Mouse (Mus musculus): Measurements from ENCODE around the gene Cyp26c1. TPM values are rescaled to one million over a fixed set of nuclear protein-coding genes. Genes with fewer than 3 reads are reported as not detected.

The Cyp26c1 gene
- polyA plus RNA-seq, 1 experiment from 2014 or later = not detected

DNA sequence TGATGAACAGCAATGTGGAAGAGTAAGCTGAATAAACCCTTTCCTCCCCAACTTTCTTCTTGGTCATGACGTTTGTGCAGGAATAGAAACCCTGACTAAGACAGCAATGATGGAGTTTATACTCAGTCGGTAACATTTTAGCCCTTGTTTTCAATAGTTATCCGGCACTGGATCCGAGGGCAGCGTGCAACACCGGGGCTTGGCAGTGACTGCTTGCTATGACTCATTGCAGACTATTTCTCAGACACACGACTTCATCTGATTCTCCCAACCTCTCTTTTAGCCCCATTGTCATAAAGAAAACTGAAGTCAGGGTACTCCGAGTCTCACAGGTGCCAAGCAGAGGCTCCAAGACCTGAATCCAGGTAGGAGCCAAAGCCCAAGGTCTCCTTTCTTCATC, 50.0 kb downstream of the Cyp26c1 start:
- no peaks in the 10 kb centered on the region for H3K9me3 ChIP-seq (replicated peaks)
- DNase-seq = no peak
- H3K9ac ChIP-seq = no peak overlapping the region
- no peaks in the 10 kb centered on the region for H3K4me1 ChIP-seq (replicated peaks)
- 70% methylated on average over 8 of the region's 8 CpGs for WGBS (ENCODE audit: insufficient replicate concordance)
- H3K27me3 ChIP-seq = no peaks in the 10 kb centered on the region
- H3K4me2 ChIP-seq = no peak overlapping the region
- ATAC-seq (ENCODE audit: low read depth) = no peak
- H3K36me3 ChIP-seq = no peaks in the 10 kb centered on the region
- H3K27ac ChIP-seq = no peak overlapping the region
- H3K4me3 ChIP-seq (replicated peaks) = no peak overlapping the region

DNA sequence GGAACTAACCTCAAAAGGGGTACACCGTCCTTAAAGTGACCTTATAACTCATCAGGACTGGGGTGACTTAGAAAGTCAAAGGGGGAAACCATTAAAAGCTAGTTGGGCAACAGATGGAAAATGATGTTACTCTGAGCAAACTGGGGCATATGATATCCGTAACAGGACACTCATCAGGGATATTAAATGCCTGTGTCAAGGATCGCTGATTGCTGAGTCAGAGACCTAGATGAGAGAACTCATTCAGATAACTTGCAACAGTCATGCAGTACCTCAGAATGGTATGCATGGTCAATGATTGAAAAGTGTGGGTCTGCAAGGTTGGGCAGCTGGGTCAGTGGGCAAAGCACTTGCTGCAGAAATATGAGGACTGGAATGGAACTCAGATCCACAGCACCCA, 53.2 kb downstream of the Cyp26c1 start:
- Histone ChIP-seq H3K27ac (no peak overlapping the region), H3K9me3 (replicated peaks) (no peaks in the 10 kb centered on the region), H3K27me3 (no peaks in the 10 kb centered on the region), H3K4me1 (replicated peaks) (no peaks in the 10 kb centered on the region), H3K4me3 (replicated peaks) (no peak overlapping the region), H3K4me2 (no peak overlapping the region), H3K9ac (no peak overlapping the region), H3K36me3 (no peaks in the 10 kb centered on the region)
- ATAC-seq (ENCODE audit: low read depth) (no peak), DNase-seq (no peak)
- 69% methylated on average over 3 of the region's 3 CpGs for WGBS (ENCODE audit: insufficient replicate concordance)

DNA sequence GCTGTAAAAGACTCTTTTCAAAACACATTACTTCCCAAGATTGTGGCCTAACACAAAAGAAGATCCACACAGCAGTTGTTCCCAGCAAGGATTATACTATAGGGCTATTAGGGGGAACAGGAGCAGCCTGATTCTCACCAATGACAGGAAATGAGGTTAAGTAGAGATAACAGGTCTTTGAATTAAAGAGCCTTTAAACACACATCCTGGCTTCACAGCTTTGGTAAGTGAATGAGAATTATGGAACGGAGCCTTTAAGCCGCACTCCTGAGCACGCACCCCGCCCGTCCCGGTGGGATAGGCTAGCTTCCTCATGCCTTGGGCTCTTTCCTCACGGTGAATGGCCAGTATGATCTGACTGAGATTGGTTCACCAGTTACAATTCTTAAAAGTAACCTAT, 54.7 kb downstream of the Cyp26c1 start:
- no peaks in the 10 kb centered on the region for H3K9me3 ChIP-seq (replicated peaks)
- WGBS (ENCODE audit: insufficient replicate concordance) = 20% methylated on average over 7 of the region's 7 CpGs
- no peak for DNase-seq

More for the DNA sequence above, 54.7 kb downstream of the Cyp26c1 start:
- Histone ChIP-seq H3K36me3 (no peaks in the 10 kb centered on the region), H3K9ac (no peak overlapping the region), H3K4me1 (replicated peaks) (no peaks in the 10 kb centered on the region), H3K4me3 (replicated peaks) (no peak overlapping the region), H3K4me2 (no peak overlapping the region), H3K27me3 (no peaks in the 10 kb centered on the region), H3K27ac (no peak overlapping the region)
- no peak for ATAC-seq (ENCODE audit: low read depth)

Other genes with a start within 250 kb of the Cyp26c1 start
- gene Exoc6, start 135.2 kb upstream of the Cyp26c1 start, polyA plus RNA-seq (2015; fragmentation: Nextera tagmentation; extraction: Ambion mirVana) = 34.3 and 41.6 TPM in 2 replicates
- gene Cyp26a1, start 12.2 kb downstream of the Cyp26c1 start, polyA plus RNA-seq (2015; fragmentation: Nextera tagmentation; extraction: Ambion mirVana) = 0.16 and 0.27 TPM in 2 replicates

All from liver, embryonic 13.5 days (tissue).